Mouse (Mus musculus) myocyte (in vitro differentiated cells): ENCODE data around the gene Gnb5. TPM values are rescaled to one million over a fixed set of nuclear protein-coding genes. Genes with fewer than 3 reads are reported as not detected.

ENCODE experiments used
- H3K27me3 ChIP-seq: one replicate; pipeline ENCODE4 v1.6.1; 2011; ENCODE audit not compliant: control insufficient read depth, insufficient read depth, insufficient read length
- H3K36me3 ChIP-seq: one replicate; pipeline ENCODE4 v1.6.1; 2011; ENCODE audit not compliant: control insufficient read depth, insufficient read depth
- H3K4me2 ChIP-seq: one replicate; pipeline ENCODE4 v1.6.1; 2011; ENCODE audit warnings: low read depth, control low read depth
- H3K4me3 ChIP-seq: one replicate; pipeline ENCODE4 v1.5.1; 2011; ENCODE audit warnings: mild to moderate bottlenecking, control low read depth, moderate library complexity
- H3K79me2 ChIP-seq: one replicate; pipeline ENCODE4 v1.6.1; 2011; ENCODE audit not compliant: control insufficient read depth, insufficient read depth
- H3ac ChIP-seq: one replicate; pipeline ENCODE4 v1.6.1; 2011; ENCODE audit not compliant: control insufficient read depth, insufficient read length
- CEBPB ChIP-seq: IDR thresholded peaks from 2 replicates; pipeline ENCODE4 v1.6.1; 2011; ENCODE audit warnings: mild to moderate bottlenecking, moderate library complexity; ENCODE audit not compliant: poor library complexity, insufficient read depth, severe bottlenecking
- E2F4 ChIP-seq: IDR thresholded peaks from one replicate; pipeline ENCODE4 v1.6.1; 2011; ENCODE audit warnings: mild to moderate bottlenecking, control low read depth, moderate library complexity; ENCODE audit not compliant: insufficient read depth
- MAX ChIP-seq: IDR thresholded peaks from one replicate; pipeline ENCODE4 v1.6.1; 2011; ENCODE audit warnings: low read depth, mild to moderate bottlenecking, control low read depth
- MYOD1 ChIP-seq, 3 experiments: IDR thresholded peaks; one replicate each; pipeline ENCODE4 v1.6.1; 2011; ENCODE audit warnings: control low read depth in 2 of 3, low read depth in 2 of 3, mild to moderate bottlenecking in 2 of 3, moderate library complexity in 1 of 3; ENCODE audit not compliant: insufficient read length in 2 of 3, control insufficient read depth in 1 of 3
- MYOG ChIP-seq, 3 experiments: IDR thresholded peaks; one replicate each; pipeline ENCODE4 v1.6.1; 2011; ENCODE audit warnings: control low read depth in 2 of 3, low read depth in 2 of 3, mild to moderate bottlenecking in 2 of 3; ENCODE audit not compliant: insufficient read length in 2 of 3, control insufficient read depth in 1 of 3, insufficient read depth in 1 of 3
- POLR2A ChIP-seq: IDR thresholded peaks from one replicate; pipeline ENCODE4 v1.6.1; 2011; ENCODE audit warnings: low read depth, mild to moderate bottlenecking, control low read depth, moderate library complexity; ENCODE audit not compliant: insufficient read length
- POLR2AphosphoS2 ChIP-seq: IDR thresholded peaks from one replicate; pipeline ENCODE4 v1.6.1; 2011; ENCODE audit warnings: low read depth, control low read depth; ENCODE audit not compliant: insufficient read length
- REST ChIP-seq: IDR thresholded peaks from one replicate; pipeline ENCODE4 v1.6.1; 2011; ENCODE audit warnings: mild to moderate bottlenecking, control low read depth, moderate library complexity; ENCODE audit not compliant: insufficient read depth, insufficient read length
- SRF ChIP-seq: IDR thresholded peaks from one replicate; pipeline ENCODE4 v1.6.1; 2011; ENCODE audit warnings: low read depth; ENCODE audit not compliant: control insufficient read depth, insufficient read length
- TCF12 ChIP-seq: IDR thresholded peaks from one replicate; pipeline ENCODE4 v1.6.1; 2011; ENCODE audit warnings: mild to moderate bottlenecking, control low read depth; ENCODE audit not compliant: poor library complexity, insufficient read depth, severe bottlenecking
- TCF3 ChIP-seq: IDR thresholded peaks from one replicate; pipeline ENCODE4 v1.6.1; 2011; ENCODE audit warnings: low read depth, control low read depth; ENCODE audit not compliant: insufficient read length
- USF1 ChIP-seq: IDR thresholded peaks from one replicate; pipeline ENCODE4 v1.6.1; 2011; ENCODE audit warnings: low read depth, mild to moderate bottlenecking, control low read depth, moderate library complexity
- polyA plus RNA-seq: library from polyadenylated mRNA; unstranded; fragments of >200 nt; fragmentation: generic; extraction: Trizol; gene quantifications from one replicate; pipeline ENCODE4 v1.2.1, GENCODE M21; 2012; ENCODE audit warnings: missing spikeins

Gnb5 gene
- polyA plus RNA-seq = 24.3 TPM

- H3ac ChIP-seq = no peak within 1 kb of the TSS
- no peak for TF ChIP-seq REST
- peak in 2 of 3 experiments; percentile 81 to 82 for TF ChIP-seq MYOG (IDR thresholded peaks at IDR 0.05; ENCODE audit: control insufficient read depth in 1 of 3, insufficient read depth in 1 of 3, insufficient read length in 2 of 3, low read depth in 2 of 3)
- no peak for TF ChIP-seq SRF
- no peak for TF ChIP-seq E2F4
- TF ChIP-seq TCF3 = peak; percentile 46
- TF ChIP-seq MAX = no peak
- peak in 2 of 3 experiments; percentile 75 to 84 for TF ChIP-seq MYOD1 (IDR thresholded peaks at IDR 0.05; ENCODE audit: control insufficient read depth in 1 of 3, insufficient read length in 2 of 3, low read depth in 2 of 3)
- H3K4me3 ChIP-seq = no peak within 1 kb of the TSS
- H3K27me3 ChIP-seq = no peaks in the 10 kb centered on the region
- no peaks in the 10 kb centered on the region for H3K36me3 ChIP-seq
- H3K4me2 ChIP-seq = no peak within 1 kb of the TSS
- no peaks in the 10 kb centered on the region for H3K79me2 ChIP-seq
Measured at GRCm38 (mm10) chr9:75306126-75306898, at the start of gene Gnb5. Gene Gnb5, plus strand, starts transcription at chr9:75306288.

DNA sequence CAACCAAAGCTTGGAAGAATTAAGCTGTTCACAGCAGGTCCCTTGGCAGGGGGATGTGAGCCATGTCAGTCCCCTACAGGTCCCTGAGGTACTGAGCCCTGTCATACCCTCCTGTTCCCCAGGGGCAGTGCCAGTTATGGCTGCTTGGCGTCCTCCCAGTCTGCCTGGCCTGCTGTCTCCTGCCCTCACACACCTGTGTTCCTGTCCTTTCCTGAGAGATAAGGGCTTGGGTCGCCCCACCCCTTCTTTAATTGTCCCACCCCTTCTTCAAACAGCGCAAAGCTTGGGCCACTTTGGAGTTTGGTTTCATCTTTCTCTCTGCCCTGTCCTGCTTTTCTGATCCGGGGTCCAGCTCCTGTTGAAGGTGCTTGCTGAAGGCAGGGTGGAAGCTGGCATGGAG lies 47.3 kb upstream of the Gnb5 start:
- H3K4me3 ChIP-seq = no peak overlapping the region
- TF ChIP-seq E2F4 = no peak
- TF ChIP-seq MYOD1 (IDR thresholded peaks at IDR 0.05; ENCODE audit: control insufficient read depth in 1 of 3, insufficient read length in 2 of 3, low read depth in 2 of 3) = no peak
- TF ChIP-seq POLR2AphosphoS2 = no peak
- TF ChIP-seq TCF12 = no peak

GRCm38 (mm10) chr9:75259656-75260055 lies 46.4 kb upstream of the Gnb5 start:
- H3K4me3 ChIP-seq = no peak overlapping the region
- no peaks in the 10 kb centered on the region for H3K79me2 ChIP-seq
- TF ChIP-seq POLR2AphosphoS2 (no peak), CEBPB (no peak), USF1 (no peak), MAX (no peak), MYOG (IDR thresholded peaks at IDR 0.05; ENCODE audit: control insufficient read depth in 1 of 3, insufficient read depth in 1 of 3, insufficient read length in 2 of 3, low read depth in 2 of 3) (no peak), REST (no peak), POLR2A (no peak), TCF12 (no peak), MYOD1 (IDR thresholded peaks at IDR 0.05; ENCODE audit: control insufficient read depth in 1 of 3, insufficient read length in 2 of 3, low read depth in 2 of 3) (no peak), SRF (no peak), E2F4 (no peak), TCF3 (no peak)
- H3K36me3 ChIP-seq = no peaks in the 10 kb centered on the region
- no peaks in the 10 kb centered on the region for H3K27me3 ChIP-seq
- no peak overlapping the region for H3K4me2 ChIP-seq
- no peak overlapping the region for H3ac ChIP-seq

More for the DNA sequence above, 47.3 kb upstream of the Gnb5 start:
- H3K4me2 ChIP-seq = no peak overlapping the region
- no peak overlapping the region for H3ac ChIP-seq
- H3K79me2 ChIP-seq = no peaks in the 10 kb centered on the region
- H3K36me3 ChIP-seq = no peaks in the 10 kb centered on the region
- H3K27me3 ChIP-seq = no peaks in the 10 kb centered on the region

- TF ChIP-seq MAX (no peak), TCF12 (no peak), E2F4 (no peak)
- Histone ChIP-seq H3K4me3 (no peak overlapping the region), H3K36me3 (no peaks in the 10 kb centered on the region), H3ac (no peak overlapping the region), H3K4me2 (no peak overlapping the region), H3K79me2 (no peaks in the 10 kb centered on the region), H3K27me3 (no peaks in the 10 kb centered on the region)
Measured at GRCm38 (mm10) chr9:75261332-75261872, 44.7 kb upstream of the Gnb5 start.

DNA sequence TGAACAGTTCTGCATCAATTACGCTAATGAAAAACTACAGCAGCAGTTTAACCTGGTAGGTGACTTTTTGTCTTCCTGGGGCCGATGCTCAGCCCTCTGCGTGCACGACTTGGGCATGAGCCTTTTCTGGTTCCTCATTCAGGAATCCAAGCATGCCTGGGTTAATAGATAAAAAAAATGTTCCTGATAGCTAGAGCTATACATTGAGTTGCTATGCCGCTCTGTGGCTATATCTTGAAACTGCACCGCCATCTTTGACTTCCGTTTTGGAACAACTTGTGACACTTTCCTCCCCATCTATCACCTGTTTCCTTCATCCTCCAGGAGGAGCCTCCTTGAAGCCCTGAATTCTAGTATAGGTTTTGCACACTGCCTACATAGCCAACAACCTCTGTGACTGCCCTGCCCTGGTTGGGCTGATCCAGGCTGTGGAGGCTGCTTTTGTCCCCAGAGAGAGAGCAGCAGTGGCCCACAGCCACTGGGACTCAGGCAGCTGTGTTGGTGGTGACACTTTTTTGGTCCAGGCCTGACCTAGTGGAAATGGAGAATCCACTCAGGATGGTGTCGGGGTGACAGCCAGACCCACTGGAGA lies 43.8 kb upstream of the Gnb5 start:
- Histone ChIP-seq H3K4me2 (no peak overlapping the region), H3K27me3 (no peaks in the 10 kb centered on the region), H3K4me3 (no peak overlapping the region), H3K36me3 (no peaks in the 10 kb centered on the region), H3ac (no peak overlapping the region), H3K79me2 (no peaks in the 10 kb centered on the region)
- no peak for TF ChIP-seq TCF3
- no peak for TF ChIP-seq TCF12
- TF ChIP-seq E2F4 = no peak
- TF ChIP-seq POLR2A = no peak
- TF ChIP-seq MYOG (IDR thresholded peaks at IDR 0.05; ENCODE audit: control insufficient read depth in 1 of 3, insufficient read depth in 1 of 3, insufficient read length in 2 of 3, low read depth in 2 of 3) = no peak
- TF ChIP-seq CEBPB = no peak
- TF ChIP-seq SRF = no peak
- no peak for TF ChIP-seq MYOD1 (IDR thresholded peaks at IDR 0.05; ENCODE audit: control insufficient read depth in 1 of 3, insufficient read length in 2 of 3, low read depth in 2 of 3)
- no peak for TF ChIP-seq USF1
- no peak for TF ChIP-seq REST
- TF ChIP-seq MAX = no peak
- no peak for TF ChIP-seq POLR2AphosphoS2
